Mouse (Mus musculus) ES-E14 (cell line): ENCODE results near the gene Oxct1. TPM values are rescaled to one million over a fixed set of nuclear protein-coding genes. Genes with fewer than 3 reads are reported as not detected.

Experiments
- DNase-seq: peaks from one replicate; pipeline ENCODE4 v3.0.0-alpha.2; 2013; ENCODE audit warnings: low read depth, low spot score
- H3K27ac ChIP-seq: 2 replicates; pipeline ENCODE4 v1.5.1; 2012; ENCODE audit warnings: low read depth, mild to moderate bottlenecking, low read length, moderate library complexity, mixed read lengths; ENCODE audit not compliant: poor library complexity, insufficient read depth, severe bottlenecking
- H3K36me3 ChIP-seq: 2 replicates; pipeline ENCODE4 v1.6.1; 2012; ENCODE audit warnings: mild to moderate bottlenecking, low read length, moderate library complexity, mixed read lengths; ENCODE audit not compliant: control insufficient read depth, poor library complexity, insufficient read depth, severe bottlenecking
- H3K4me1 ChIP-seq, 2 experiments: fragments of 150-350 bp in 1 of 2; sonication (generic) in 1 of 2; 2 replicates each; pipeline ENCODE4 v1.6.1; 2012; ENCODE audit warnings: low read length in 2 of 2, mild to moderate bottlenecking in 1 of 2, mixed read lengths in 1 of 2; ENCODE audit not compliant: control insufficient read depth in 2 of 2, insufficient read depth in 2 of 2, poor library complexity in 1 of 2
- H3K4me3 ChIP-seq, 2 experiments: fragments of 150-350 bp in 1 of 2; sonication (generic) in 1 of 2; 2 replicates each; pipeline ENCODE4 v1.5.1; 2012; ENCODE audit warnings: low read length in 2 of 2, low read depth in 1 of 2, mild to moderate bottlenecking in 1 of 2, mixed read lengths in 1 of 2; ENCODE audit not compliant: insufficient read depth in 1 of 2, poor library complexity in 1 of 2, severe bottlenecking in 1 of 2
- H3K9ac ChIP-seq: 2 replicates; pipeline ENCODE4 v1.6.1; 2012; ENCODE audit warnings: low read depth, mild to moderate bottlenecking, low read length, mixed read lengths; ENCODE audit not compliant: poor library complexity, insufficient read depth, severe bottlenecking
- H3K9me3 ChIP-seq: fragments of 150-350 bp; sonication (generic); 2 replicates; pipeline ENCODE4 v1.6.1; 2012; ENCODE audit warnings: low read depth, mild to moderate bottlenecking, low read length; ENCODE audit not compliant: control insufficient read depth, insufficient read depth
- CHD2 ChIP-seq: IDR thresholded peaks from 2 replicates; pipeline ENCODE4 v1.6.1; 2014; ENCODE audit warnings: mild to moderate bottlenecking, low read depth, low read length, inconsistent platforms
- HCFC1 ChIP-seq: IDR thresholded peaks from 2 replicates; pipeline ENCODE4 v1.6.1; 2012; ENCODE audit warnings: low read length, inconsistent platforms, borderline replicate concordance; ENCODE audit not compliant: insufficient read depth
- MAFK ChIP-seq: IDR thresholded peaks from 2 replicates; pipeline ENCODE4 v1.6.1; 2014; ENCODE audit warnings: mild to moderate bottlenecking, low read depth, low read length, inconsistent platforms; ENCODE audit not compliant: insufficient read depth
- ZC3H11A ChIP-seq: IDR thresholded peaks from 2 replicates; pipeline ENCODE4 v1.6.1; 2012; ENCODE audit warnings: low read depth, mild to moderate bottlenecking, inconsistent platforms, low read length, borderline replicate concordance
- ZNF384 ChIP-seq: IDR thresholded peaks from 2 replicates; pipeline ENCODE4 v1.6.1; 2012; ENCODE audit warnings: low read depth, low read length, inconsistent platforms
- in situ Hi-C, 2 experiments: fragments of 600-800 bp; cut with MboI; formaldehyde crosslinking; loops; one replicate each; pipeline ENCODE4 v1.15.1; 2025; ENCODE audit warnings: low sequenced_read_pairs in 2 of 2, inconsistent platforms in 1 of 2; ENCODE audit not compliant: unreplicated experiment in 2 of 2
- total RNA-seq: library from RNA; depleted of rRNA; stranded (reverse); fragments of 300-350 nt; gene quantifications from 2 replicates; pipeline ENCODE4 v1.2.3, GENCODE M21; 2012; rRNA removed

Gene Oxct1
- 52.4 and 53.4 TPM in 2 replicates for total RNA-seq

GRCm38 (mm10) chr15:4026231-4026773 lies at the start of gene Oxct1:
TSS of gene Oxct1 (plus strand) at chr15:4026383.
- peak within 1 kb of the TSS; percentile 76 for H3K9ac ChIP-seq
- peaks cover 0 to 6% of the 10 kb centered on the region in 2 experiments; a peak in 2 of 4 replicates for H3K4me1 ChIP-seq
- H3K4me3 ChIP-seq = peak within 1 kb of the TSS; percentile 78 to 95
- in situ Hi-C loops = no loop called here
- H3K9me3 ChIP-seq = no peaks in the 10 kb centered on the region
- H3K27ac ChIP-seq = 0 out of 2 replicates have a peak within 1 kb of the TSS, but pooled peaks have one; percentile 21
- no peaks in the 10 kb centered on the region for H3K36me3 ChIP-seq
- DNase-seq = peak; percentile 76
- TF ChIP-seq ZC3H11A = no peak
- TF ChIP-seq HCFC1 = peak; percentile 56; the same call in 1 of the 2 replicates

DNA sequence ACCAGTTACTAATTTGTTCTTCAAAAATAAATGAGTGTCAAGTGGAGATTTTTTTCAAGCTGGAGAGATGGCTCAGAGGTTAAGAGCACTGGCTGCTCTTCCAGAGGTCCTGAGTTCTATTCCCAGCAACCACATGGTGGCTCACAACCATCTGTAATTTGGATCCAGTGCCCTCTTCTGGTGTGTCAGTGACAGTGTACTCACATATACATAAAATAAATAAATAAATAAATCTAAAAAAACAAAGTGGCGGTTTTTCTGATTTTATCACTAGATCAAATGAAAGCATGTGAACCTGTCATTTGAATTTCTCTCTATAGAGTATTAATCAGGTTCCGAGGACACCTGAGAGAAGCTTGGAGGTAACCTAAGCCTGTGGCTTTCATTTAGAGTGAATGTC lies 47.9 kb upstream of the Oxct1 start:
- Histone ChIP-seq H3K27ac (no peak overlapping the region), H3K9ac (no peak overlapping the region), H3K4me1 (0 out of 4 replicates have a peak, but pooled peaks cover 0 to 1% of the 10 kb centered on the region in 2 experiments), H3K9me3 (no peaks in the 10 kb centered on the region), H3K4me3 (no peak overlapping the region), H3K36me3 (no peaks in the 10 kb centered on the region)
- in situ Hi-C loops = no loop called here
- TF ChIP-seq HCFC1 = no peak
- TF ChIP-seq CHD2 = no peak
- no peak for TF ChIP-seq MAFK
- no peak for TF ChIP-seq ZC3H11A
- no peak for TF ChIP-seq ZNF384
- DNase-seq = no peak

DNA sequence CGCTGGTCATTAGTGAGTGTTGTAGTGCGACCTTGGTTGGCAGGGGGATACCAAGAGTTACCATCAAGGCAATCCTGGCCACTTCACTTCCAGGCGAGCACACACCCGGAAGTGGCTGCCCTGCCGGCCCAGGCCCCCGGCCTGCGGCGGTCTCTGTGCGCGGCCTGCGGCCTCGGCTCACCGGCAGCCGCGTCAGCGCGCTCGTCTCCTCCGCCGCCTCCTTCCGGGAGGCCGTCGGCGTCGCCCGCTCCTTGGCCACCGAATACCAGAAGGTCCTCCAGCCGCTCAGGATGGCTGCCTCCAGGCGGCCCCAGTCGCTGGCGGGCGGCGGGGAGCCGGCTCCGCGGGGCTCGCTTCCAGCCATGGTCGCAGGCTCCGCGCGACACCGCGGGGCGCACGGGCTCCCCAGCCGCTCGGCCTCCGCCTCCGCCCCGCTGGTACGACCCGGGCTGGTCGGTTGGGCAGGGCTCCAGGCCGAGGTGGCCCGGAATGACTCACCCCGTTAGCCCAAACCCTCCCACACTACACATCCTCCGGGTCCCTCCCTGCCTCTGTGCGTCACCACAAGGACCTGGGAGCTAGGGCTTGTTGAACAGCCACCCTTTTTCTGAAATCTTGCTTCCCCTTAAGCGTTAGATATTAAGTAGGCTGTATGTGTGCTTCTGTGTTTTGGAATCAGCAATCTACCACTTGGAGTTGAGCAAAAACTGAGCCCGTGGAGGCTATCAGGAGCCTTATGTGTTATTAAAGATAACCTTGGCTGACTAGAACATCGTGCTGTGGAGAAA lies 46.9 kb upstream of the Oxct1 start, which contains the start of gene Fbxo4:
Fbxo4 (minus strand) TSS at position 513 of the 788 bp plus-strand sequence.
- no peak for DNase-seq
- TF ChIP-seq CHD2 (no peak), ZNF384 (no peak), MAFK (no peak), ZC3H11A (no peak), HCFC1 (no peak)
- Histone ChIP-seq H3K27ac (no peak within 1 kb of the TSS), H3K9me3 (no peaks in the 10 kb centered on the region), H3K9ac (peak within 1 kb of the TSS; percentile 96), H3K4me3 (peak within 1 kb of the TSS; percentile 71 to 76), H3K36me3 (no peaks in the 10 kb centered on the region; the same call in 1 of the 2 replicates), H3K4me1 (0 out of 4 replicates have a peak, but pooled peaks cover 0 to 1% of the 10 kb centered on the region in 2 experiments)
- in situ Hi-C loops = no loop called here

GRCm38 (mm10) chr15:3979871-3980270 lies 46.3 kb upstream of the Oxct1 start:
- Histone ChIP-seq H3K36me3 (no peaks in the 10 kb centered on the region; the same call in 1 of the 2 replicates), H3K27ac (no peak overlapping the region), H3K4me3 (no peak overlapping the region), H3K4me1 (0 out of 4 replicates have a peak, but pooled peaks cover 0 to 1% of the 10 kb centered on the region in 2 experiments), H3K9ac (no peak overlapping the region), H3K9me3 (no peaks in the 10 kb centered on the region)
- no peak for DNase-seq
- no peak for TF ChIP-seq MAFK
- TF ChIP-seq ZC3H11A = no peak
- no peak for TF ChIP-seq HCFC1
- no peak for TF ChIP-seq ZNF384
- no peak for TF ChIP-seq CHD2
- in situ Hi-C loops = no loop called here
